Mouse (Mus musculus) MN1 (cell line): ENCODE data around the gene Agbl1.

Experiments used
- DNase-seq: peaks from one replicate; pipeline ENCODE4 v3.0.0-alpha.2; 2016; ENCODE audit warnings: low spot score

The Agbl1 gene

DNA sequence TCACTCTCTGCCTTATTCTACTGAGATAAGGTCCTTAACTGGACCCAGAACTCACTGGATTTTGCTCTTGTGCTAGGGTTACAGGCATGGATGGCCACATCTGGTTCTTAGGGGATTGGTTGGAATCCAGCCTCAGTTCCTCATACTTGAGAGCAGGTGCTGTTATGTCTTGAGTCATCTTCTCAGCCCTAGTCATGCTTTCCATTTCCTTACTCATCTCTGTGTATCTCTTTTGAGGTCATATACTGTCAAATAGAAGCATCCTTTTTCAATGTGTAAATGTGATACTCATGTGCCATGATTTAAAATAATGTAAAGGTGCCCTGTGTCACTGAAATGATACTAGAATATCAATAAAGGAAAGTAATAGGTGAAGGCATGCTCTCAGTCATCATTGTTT lies 705.5 kb downstream of the Agbl1 start:
- DNase-seq = no peak

DNA sequence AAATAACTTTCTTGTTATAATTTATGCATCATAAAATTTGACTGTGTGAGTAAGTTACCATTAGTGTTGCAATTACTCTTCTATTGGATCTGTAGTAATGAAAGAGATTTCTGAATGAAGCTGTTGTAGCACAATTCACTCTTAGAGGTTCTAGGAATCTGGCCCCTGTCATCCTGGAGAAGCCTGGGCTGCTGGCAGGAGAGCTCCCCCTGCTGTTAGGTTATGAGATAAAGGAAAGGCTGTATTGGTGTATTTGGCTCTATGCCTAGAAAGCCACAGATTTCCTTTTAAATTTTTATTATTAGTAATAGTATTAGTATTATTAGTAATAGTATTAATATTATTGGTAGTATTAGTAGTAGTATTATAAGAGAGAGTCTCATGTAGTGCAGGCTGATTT lies 711.8 kb downstream of the Agbl1 start:
- peak; percentile 61 for DNase-seq

DNA sequence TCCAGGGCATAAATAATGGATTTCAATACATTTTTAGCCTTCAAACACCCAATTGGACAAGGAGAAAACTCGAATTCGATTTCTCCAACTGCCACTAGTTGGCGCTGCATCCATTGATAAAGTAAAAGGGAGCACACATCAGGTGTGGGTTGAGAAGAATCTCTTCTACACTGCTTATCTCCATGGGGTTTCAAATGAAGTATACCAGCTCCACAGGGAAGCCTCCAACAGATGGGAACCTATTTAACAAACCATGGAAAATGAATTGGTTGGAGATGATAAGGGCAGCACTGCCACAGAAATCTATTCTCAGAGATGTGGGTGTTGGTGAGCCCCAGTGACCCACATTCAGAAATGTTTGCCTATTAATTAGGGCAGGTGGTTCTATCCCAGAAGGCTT lies 741.6 kb downstream of the Agbl1 start:
- DNase-seq = no peak

DNA sequence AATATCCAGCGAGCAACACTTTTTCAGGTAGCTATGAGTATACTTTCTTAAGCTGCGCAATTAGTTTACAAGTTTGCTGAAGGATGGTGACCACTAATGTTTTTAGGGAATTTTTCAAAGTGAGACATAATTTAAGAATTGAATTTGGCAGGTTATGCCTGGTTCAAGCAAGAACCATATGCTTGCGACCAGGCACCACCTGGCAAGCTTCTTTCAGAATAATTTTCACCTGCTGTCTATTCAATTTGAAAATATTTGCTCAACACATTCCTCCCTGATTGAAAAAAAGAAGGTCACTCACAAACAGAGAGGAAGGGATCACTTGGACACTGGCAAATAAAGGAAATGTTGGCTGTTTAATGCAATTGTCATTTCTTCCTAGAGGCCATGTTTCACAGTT lies 779.9 kb downstream of the Agbl1 start:
- DNase-seq = no peak

DNA sequence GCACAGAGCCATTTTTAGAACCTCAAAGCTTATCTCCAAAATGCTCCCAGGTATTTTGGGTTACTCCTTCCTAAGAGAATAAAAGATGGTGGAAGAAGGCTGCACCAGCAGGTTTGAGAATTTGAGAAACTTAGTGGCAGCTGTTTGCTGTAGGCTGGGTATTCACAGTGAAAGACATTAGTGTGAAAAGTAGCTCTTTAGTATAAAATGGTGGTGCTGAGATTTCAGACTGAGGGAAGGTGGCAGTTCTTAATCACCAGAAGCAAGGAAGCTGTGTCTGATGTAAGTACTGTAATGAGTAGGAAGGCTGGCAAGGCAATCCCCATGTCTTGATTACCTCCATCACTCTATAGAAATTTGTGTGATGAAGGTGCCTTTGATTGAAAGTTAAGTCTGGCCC lies 799.3 kb downstream of the Agbl1 start:
- no peak for DNase-seq

DNA sequence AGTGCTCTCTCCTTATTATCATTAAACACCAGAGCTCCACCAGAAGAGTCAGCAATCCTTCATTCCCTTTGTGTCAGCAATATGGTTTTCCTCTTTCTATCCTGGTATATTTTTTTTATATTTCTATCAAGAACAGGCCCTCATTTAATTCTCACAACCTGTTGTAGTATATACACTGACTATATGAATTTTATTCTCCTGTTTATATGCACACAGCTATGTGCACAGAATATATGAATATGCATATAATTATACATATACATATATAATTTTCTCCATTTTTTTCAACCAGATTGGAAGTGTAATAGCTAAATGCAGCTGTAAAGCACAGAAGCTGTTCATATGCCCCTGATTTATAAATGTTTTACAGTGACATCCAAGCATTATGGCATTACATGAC lies 846.3 kb downstream of the Agbl1 start:
- DNase-seq = no peak

DNA sequence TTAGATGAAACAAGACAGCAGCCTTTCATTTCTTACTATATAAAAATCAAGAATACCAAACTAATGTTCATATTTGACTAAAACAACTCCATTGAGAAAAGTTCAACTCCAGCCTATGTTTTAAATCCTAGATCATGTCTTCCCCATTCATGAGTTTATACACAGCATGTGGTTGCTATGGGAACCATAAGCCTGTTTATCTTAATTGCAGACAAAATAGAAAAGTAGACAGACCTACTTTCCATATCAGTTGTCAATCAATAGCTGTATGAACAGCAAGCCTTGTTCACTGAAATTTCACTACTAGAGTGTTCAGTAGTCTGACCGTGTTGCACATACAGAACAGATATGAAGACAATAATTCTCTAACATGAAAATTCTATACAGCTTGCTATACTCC lies 857.6 kb downstream of the Agbl1 start:
- DNase-seq = peak; percentile 9

DNA sequence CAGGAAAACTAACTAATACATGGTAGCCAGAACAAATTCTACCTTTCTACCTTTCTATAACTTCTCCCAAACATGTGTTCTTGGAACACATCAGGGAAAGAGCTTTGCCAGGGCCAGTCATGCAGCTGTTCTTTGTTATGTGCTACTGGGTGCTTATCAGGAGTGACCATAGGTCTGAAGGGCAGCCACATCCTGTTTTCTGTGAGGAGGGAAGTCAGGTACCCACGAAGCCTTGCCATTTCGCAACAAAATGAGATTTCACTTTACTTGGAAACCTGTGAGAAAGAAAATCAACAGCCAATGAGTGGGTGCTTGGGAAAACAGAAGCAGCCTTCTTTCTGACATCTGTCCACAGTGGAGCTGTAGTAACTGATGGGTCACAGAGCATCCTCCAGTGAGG lies 865.5 kb downstream of the Agbl1 start:
- no peak for DNase-seq

DNA sequence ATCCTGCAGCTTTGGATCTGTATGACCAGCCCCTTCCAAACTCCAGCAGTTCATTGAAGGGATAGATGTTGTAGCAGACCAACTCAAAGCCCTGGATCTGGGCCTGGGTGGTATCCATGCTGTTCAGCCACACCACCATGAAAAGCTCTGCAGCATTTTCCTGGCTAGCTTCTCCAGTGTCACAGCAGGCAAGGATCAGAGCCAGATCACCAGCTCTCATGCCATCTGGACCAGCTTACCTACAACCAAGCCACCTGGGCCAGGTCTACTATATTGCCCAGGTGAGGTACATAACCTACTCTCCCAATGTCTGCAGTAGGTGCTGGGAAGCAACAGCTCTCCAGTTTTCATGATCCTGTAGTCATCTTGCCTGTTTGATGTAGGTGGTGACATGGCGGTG lies 884.3 kb downstream of the Agbl1 start:
- DNase-seq = no peak

DNA sequence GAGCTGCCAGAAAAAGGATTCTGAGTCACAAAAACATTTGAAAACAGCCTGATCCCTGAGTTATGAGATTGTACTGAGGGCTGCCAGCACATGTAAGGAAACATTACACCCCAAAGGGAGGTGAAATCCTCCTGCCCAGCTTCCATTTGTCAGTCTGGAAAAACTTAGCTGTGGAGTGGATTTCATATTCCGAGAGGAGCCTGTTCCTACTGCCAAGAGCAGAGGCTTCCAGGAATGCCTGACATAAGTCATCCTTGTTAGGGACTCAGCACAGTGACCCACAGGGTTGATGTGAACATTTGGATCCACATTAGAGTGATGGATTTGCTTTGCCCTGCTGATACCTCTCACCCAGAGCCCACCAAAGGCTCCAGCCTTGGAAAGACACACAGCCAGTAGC lies 899.4 kb downstream of the Agbl1 start:
- no peak for DNase-seq

DNA sequence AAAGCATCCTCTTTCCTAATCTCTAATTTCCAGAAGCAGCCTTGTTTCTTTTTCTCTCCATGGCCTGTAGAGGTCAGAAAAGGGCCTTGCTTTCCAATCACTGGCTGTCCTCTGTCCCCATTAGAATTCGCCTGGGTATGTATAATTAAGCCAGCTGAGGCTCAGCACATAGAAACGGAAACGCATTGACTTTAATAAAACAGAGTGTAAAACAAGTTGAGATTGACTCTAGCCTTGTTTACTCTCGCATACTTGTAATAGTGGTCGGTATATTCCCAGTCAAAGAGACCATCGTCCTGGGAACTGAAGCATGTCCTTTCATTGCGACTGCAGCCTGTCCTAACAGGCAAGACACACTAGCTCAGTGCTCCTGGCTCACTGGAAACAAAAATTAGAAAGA lies 902.3 kb downstream of the Agbl1 start:
- DNase-seq = peak; percentile 68

DNA sequence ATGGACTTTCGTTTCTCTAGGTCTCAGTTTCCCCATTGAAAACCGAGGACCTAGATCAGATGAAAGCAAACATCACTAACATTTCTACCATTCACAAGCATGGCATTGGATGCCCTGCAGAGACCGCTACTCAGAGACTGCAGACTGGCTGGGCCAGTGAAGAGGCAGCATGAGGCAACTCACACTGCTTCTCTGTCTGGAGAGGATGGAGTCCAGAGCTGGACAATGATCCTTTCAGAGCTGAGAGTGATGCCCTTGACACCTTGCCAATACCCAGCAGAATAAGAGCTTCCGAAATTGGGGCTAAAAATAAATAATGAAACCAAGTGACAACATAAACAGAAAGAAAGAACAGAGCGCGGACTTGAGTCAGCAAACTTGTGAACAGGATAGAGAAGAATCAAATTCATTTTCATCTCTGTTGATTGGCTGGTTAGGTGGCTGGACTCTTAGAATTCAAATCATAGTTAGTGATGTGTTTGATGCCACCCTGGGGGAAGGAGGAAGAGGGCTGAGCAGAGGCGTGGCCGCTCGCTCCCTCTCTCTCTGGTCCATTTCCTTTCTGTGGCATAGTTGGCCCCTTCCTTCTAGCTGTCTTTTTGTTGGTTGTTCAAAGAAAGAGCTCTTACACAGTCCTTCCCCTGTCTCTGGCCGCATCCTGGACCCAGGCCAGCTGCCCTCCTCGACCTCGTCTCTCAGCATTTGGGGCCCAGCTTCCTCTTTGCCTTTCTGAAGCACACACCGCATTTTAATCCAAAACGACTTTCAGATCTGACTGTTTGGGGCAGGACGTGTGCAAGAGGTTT lies 903.1 kb downstream of the Agbl1 start:
- peak; percentile 48 for DNase-seq

DNA sequence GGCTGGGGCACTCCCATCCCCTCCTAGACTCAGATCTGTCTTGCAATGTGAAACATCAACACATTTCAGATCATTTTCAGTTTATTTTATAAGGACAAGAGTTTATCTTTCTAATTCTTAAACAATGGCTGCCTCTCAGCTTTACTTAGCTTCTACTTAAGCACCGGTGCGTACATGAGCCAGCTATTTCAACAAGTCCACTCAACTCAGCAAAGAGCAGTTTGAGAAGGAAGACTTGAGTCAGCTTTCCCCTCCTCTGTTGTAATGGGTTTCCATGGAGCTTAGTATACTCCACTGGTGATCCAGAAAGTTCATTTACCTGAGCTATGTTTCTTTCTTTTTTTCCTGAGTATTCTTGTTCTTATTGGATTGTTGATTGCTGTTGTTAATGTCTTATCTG lies 905.2 kb downstream of the Agbl1 start:
- DNase-seq = no peak

DNA sequence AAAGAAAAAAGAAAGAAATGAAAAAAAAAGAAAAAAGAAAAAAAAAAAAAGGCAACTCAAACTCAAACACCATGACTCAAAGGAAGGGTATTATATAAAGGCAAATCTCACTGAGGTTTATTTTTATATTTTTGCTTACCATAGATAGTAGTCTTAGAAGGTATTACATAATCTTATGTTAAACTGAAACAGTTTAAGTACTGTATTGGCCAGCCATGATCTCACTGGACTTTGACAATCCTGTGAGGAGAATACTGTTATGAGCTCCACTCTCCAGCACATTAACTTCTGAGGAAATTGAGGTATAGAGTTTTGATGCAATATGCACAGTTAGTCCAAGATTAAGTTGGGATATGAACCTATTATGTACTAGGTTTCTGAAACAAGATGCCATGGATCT lies 909.0 kb downstream of the Agbl1 start:
- no peak for DNase-seq

DNA sequence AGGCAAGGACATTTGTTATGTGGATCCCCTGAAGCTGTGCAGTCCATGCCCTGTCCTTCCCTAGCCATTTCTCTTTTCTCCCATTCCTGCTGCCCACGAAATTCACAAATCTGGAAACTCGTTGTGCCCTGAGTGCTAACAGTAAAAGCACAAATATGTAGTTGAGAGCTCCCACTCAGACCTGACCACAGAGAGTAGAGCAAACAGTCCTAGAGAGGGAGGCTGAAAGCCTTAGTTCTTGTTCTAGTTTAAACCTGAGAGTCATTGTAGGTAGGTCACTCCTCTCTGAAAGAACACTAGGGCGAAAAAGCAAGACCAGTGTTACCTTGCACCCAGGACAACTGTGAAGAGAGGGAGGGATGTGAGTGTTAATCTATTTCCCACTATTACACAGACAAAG lies 917.8 kb downstream of the Agbl1 start:
- no peak for DNase-seq

DNA sequence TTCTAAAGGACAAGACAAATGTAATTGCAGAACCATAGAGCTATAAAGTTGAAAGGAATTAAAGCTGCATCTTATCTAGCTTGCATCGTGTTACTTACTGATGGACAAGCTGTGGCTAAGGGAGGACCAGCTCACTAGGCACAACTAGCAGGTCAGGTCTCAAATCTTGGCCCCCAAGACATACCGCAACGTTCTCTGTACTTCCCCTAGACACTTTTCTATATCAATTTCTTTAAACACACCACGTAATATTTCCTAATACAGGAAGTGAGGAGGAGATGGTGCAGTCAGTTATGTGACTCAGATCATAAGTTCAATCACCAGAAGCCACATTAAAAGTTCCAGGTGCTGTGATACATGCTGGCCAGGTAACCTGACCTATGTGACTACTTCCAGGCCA lies 919.1 kb downstream of the Agbl1 start:
- no peak for DNase-seq

DNA sequence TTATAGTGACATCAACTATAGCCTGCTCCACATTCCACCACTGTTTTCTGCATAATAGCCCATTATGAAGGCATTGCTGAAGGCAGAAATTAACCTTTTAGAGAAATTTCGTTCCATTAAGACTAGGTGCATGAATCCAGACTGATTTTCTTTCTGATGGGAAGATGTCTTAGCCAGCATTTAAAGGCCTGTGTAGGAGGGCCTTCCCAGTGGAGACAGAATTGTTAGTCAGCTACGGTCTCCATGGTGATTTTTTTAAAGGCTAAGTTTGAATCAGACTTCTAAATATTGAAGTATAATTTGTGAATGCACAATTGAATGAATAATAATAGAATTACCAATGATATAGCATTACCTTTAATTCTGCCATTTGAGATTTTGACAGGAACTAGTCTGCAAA lies 920.2 kb downstream of the Agbl1 start:
- no peak for DNase-seq

DNA sequence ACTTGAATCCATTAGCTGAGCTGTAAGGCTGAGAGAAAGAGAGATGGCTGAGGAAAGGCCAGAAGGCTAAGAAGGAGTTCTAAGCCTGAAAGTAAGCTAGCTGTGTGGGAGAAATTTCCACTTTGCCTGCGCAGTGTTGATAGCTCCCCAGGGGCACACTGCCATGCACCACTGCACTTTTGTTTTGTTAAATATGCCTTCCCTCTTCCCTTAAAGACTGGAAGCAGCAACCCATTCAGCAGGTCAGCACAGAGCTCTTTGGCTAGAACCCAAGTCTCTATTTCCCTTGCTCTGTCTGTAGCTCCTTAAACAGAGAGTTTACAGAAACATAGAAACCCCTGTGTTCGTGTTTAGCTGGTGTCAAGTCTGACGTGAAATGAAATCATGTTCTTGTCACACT lies 922.7 kb downstream of the Agbl1 start:
- DNase-seq = peak; percentile 23

DNA sequence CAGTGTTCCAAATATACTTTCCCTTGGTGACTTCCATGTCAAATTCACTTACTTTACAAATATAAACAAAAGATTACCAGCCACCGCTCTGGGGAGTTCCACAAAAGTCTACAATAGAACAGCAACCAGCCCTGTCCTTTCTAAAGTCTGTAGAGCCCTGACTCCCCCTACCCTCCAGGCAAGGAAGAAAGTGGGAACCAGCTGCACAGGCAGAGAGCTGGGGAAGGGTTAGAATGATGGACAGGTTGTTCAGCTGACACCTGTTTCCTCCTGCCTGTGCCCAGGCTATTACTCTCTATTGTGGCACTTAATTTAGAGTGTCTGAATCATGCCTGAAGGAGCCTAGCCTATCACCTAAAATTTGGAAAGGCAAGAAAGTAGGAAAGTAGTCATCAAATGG lies 923.2 kb downstream of the Agbl1 start:
- no peak for DNase-seq

DNA sequence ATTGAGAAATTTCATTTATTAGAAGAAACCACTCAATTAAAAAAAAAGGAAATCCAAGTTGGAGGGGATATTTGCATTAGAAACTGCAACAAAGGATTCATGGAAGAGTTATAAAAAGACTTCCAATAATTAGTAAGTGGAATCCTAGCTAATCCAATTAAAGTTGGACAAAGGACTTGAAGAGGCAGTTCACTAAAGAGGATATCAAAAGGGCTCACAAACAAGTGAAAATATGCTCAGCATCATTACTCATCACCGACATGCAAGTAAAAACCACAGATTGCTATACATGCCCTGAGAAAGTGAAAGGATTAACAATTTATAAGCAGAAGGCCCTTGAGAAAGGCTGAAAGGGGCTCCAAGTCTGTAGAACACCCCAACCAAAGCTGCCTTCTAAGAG lies 935.2 kb downstream of the Agbl1 start:
- DNase-seq = no peak
